Mouse (Mus musculus) stomach, embryonic 15.5 days (tissue): ENCODE data around the gene Gtf3c4. TPM values are rescaled to one million over a fixed set of nuclear protein-coding genes. Genes with fewer than 3 reads are reported as not detected.

Source experiments
- ATAC-seq: fragments of 200-750 bp; cut with Nextera tagmentation; 2 replicates; pipeline ENCODE4 v1.8.0; 2017; ENCODE audit warnings: low read depth, moderate number of reproducible peaks, moderate TSS enrichment; ENCODE audit not compliant: insufficient read depth, low FRiP score
- H3K27ac ChIP-seq: fragments of 300-500 bp; sonication (generic); 2 replicates; pipeline ENCODE4 v1.5.1; 2015; ENCODE audit warnings: mild to moderate bottlenecking, inconsistent platforms
- H3K27me3 ChIP-seq: fragments of 300-500 bp; sonication (generic); replicated peaks from 2 replicates; pipeline ENCODE4 v1.6.1; 2015; ENCODE audit warnings: inconsistent platforms
- H3K36me3 ChIP-seq: fragments of 300-500 bp; sonication (generic); 2 replicates; pipeline ENCODE4 v1.6.1; 2015; ENCODE audit warnings: inconsistent platforms
- H3K4me1 ChIP-seq: fragments of 300-500 bp; sonication (generic); 2 replicates; pipeline ENCODE4 v1.6.1; 2015; ENCODE audit warnings: inconsistent platforms
- H3K4me2 ChIP-seq: fragments of 300-500 bp; sonication (generic); 2 replicates; pipeline ENCODE4 v1.6.1; 2015; ENCODE audit warnings: mild to moderate bottlenecking, inconsistent platforms
- H3K4me3 ChIP-seq: fragments of 300-500 bp; sonication (generic); replicated peaks from 2 replicates; pipeline ENCODE4 v1.5.1; 2015; ENCODE audit warnings: inconsistent platforms
- H3K9ac ChIP-seq: fragments of 300-500 bp; sonication (generic); 2 replicates; pipeline ENCODE4 v1.6.1; 2015; ENCODE audit warnings: inconsistent platforms
- H3K9me3 ChIP-seq: fragments of 300-500 bp; sonication (generic); 2 replicates; pipeline ENCODE4 v1.6.1; 2016; ENCODE audit warnings: inconsistent platforms
- WGBS: fragments of 180-500 bp; shearing (Covaris S2); methylation state at CpG from one replicate; pipeline ENCODE4 v1.1.7; 2015; 5-methylcytosine and 5-hydroxymethylcytosine counted together
- polyA plus RNA-seq: library from polyadenylated mRNA; unstranded; fragments of >200 nt; fragmentation: Nextera tagmentation; extraction: Ambion mirVana; gene quantifications from 2 replicates; pipeline ENCODE4 v1.2.1, GENCODE M21; 2015

Gene Gtf3c4
- 12.0 and 12.5 TPM in 2 replicates for polyA plus RNA-seq

GRCm38 (mm10) chr2:28840222-28840951 is at the start of gene Gtf3c4, which contains the start of gene Ddx31:
Gene Gtf3c4 (minus strand): TSS chr2:28840360.
Gene Ddx31 (plus strand): TSS chr2:28840406.
- peaks cover 26% of the 10 kb centered on the region for H3K4me1 ChIP-seq
- H3K36me3 ChIP-seq, result peaks cover 2% of the 10 kb centered on the region; the same call in 1 of the 2 replicates
- H3K9ac ChIP-seq, result peak within 1 kb of the TSS; percentile 85
- H3K4me2 ChIP-seq, result peak within 1 kb of the TSS; percentile 87
- peak; percentile 93 for ATAC-seq
- WGBS, result 0% methylated on average over 63 of the region's 63 CpGs
- no peaks in the 10 kb centered on the region for H3K9me3 ChIP-seq
- peak within 1 kb of the TSS; percentile 94 for H3K27ac ChIP-seq
- no peaks in the 10 kb centered on the region for H3K27me3 ChIP-seq
- H3K4me3 ChIP-seq, result peak within 1 kb of the TSS; percentile 77

- Histone ChIP-seq H3K36me3 (peaks cover 3% of the 10 kb centered on the region; the same call in 1 of the 2 replicates), H3K4me2 (no peak overlapping the region), H3K4me1 (0 out of 2 replicates have a peak, but pooled peaks cover 3% of the 10 kb centered on the region), H3K9ac (no peak overlapping the region), H3K4me3 (no peak overlapping the region), H3K9me3 (no peaks in the 10 kb centered on the region), H3K27me3 (no peaks in the 10 kb centered on the region), H3K27ac (no peak overlapping the region)
- WGBS, result 29% methylated on average over 4 of the region's 4 CpGs
- ATAC-seq, result no peak
These were observed 44.8 kb upstream of the Gtf3c4 start for GRCm38 (mm10) chr2:28884914-28885313.

GRCm38 (mm10) chr2:28882826-28883485 is 42.8 kb upstream of the Gtf3c4 start:
- ATAC-seq, result no peak
- Histone ChIP-seq H3K4me3 (no peak overlapping the region), H3K4me2 (no peak overlapping the region), H3K9ac (no peak overlapping the region), H3K36me3 (peaks cover 1% of the 10 kb centered on the region; the same call in 1 of the 2 replicates), H3K9me3 (no peaks in the 10 kb centered on the region), H3K27me3 (no peaks in the 10 kb centered on the region), H3K27ac (no peak overlapping the region), H3K4me1 (0 out of 2 replicates have a peak, but pooled peaks cover 3% of the 10 kb centered on the region)
- 68% methylated on average over 6 of the region's 6 CpGs for WGBS

- WGBS, result 80% methylated on average over 3 of the region's 3 CpGs
- no peak overlapping the region for H3K4me3 ChIP-seq
- H3K9me3 ChIP-seq, result no peaks in the 10 kb centered on the region
- no peaks in the 10 kb centered on the region for H3K27me3 ChIP-seq
- no peak overlapping the region for H3K4me2 ChIP-seq
- 0 out of 2 replicates have a peak, but pooled peaks cover 3% of the 10 kb centered on the region for H3K4me1 ChIP-seq
- ATAC-seq, result no peak
- no peak overlapping the region for H3K9ac ChIP-seq
- H3K36me3 ChIP-seq, result 0 out of 2 replicates have a peak, but pooled peaks cover 5% of the 10 kb centered on the region
- no peak overlapping the region for H3K27ac ChIP-seq
These were observed 41.9 kb upstream of the Gtf3c4 start for GRCm38 (mm10) chr2:28882047-28882446.

- H3K4me2 ChIP-seq, result no peak overlapping the region
These were observed 41.1 kb upstream of the Gtf3c4 start for GRCm38 (mm10) chr2:28881275-28881674.

GRCm38 (mm10) chr2:28875554-28875953 is 35.4 kb upstream of the Gtf3c4 start:
- H3K9me3 ChIP-seq, result no peaks in the 10 kb centered on the region
- ATAC-seq, result no peak
- WGBS, result 85% methylated on average over 11 of the region's 11 CpGs
- H3K27ac ChIP-seq, result no peak overlapping the region
- H3K27me3 ChIP-seq, result no peaks in the 10 kb centered on the region
- H3K9ac ChIP-seq, result no peak overlapping the region
- H3K4me2 ChIP-seq, result no peak overlapping the region
- no peaks in the 10 kb centered on the region for H3K4me1 ChIP-seq
- no peak overlapping the region for H3K4me3 ChIP-seq
- H3K36me3 ChIP-seq, result peaks cover 16% of the 10 kb centered on the region; the same call in 1 of the 2 replicates

More at GRCm38 (mm10) chr2:28881275-28881674, 41.1 kb upstream of the Gtf3c4 start:
- ATAC-seq, result no peak
- Histone ChIP-seq H3K4me3 (no peak overlapping the region), H3K4me1 (0 out of 2 replicates have a peak, but pooled peaks cover 3% of the 10 kb centered on the region), H3K9ac (no peak overlapping the region), H3K27ac (no peak overlapping the region), H3K9me3 (no peaks in the 10 kb centered on the region), H3K36me3 (peaks cover 10% of the 10 kb centered on the region; the same call in 1 of the 2 replicates), H3K27me3 (no peaks in the 10 kb centered on the region)
- WGBS, result 91% methylated on average over 3 of the region's 3 CpGs

- Histone ChIP-seq H3K4me2 (no peak overlapping the region), H3K4me1 (no peaks in the 10 kb centered on the region), H3K27ac (no peak overlapping the region), H3K27me3 (no peaks in the 10 kb centered on the region), H3K9ac (no peak overlapping the region), H3K9me3 (no peaks in the 10 kb centered on the region), H3K36me3 (peaks cover 22% of the 10 kb centered on the region), H3K4me3 (no peak overlapping the region)
- 62% methylated on average over 7 of the region's 7 CpGs for WGBS
- ATAC-seq, result no peak
These were observed 27.3 kb upstream of the Gtf3c4 start for GRCm38 (mm10) chr2:28867495-28867894.

GRCm38 (mm10) chr2:28863857-28864256 is 23.7 kb upstream of the Gtf3c4 start:
- peaks cover 43% of the 10 kb centered on the region for H3K36me3 ChIP-seq
- no peak overlapping the region for H3K4me2 ChIP-seq
- no peak overlapping the region for H3K4me3 ChIP-seq
- ATAC-seq, result no peak
- no peaks in the 10 kb centered on the region for H3K4me1 ChIP-seq
- no peak overlapping the region for H3K27ac ChIP-seq
- no peaks in the 10 kb centered on the region for H3K27me3 ChIP-seq
- no peaks in the 10 kb centered on the region for H3K9me3 ChIP-seq
- no peak overlapping the region for H3K9ac ChIP-seq

GRCm38 (mm10) chr2:28860678-28861423 is 20.7 kb upstream of the Gtf3c4 start:
- Histone ChIP-seq H3K27ac (no peak overlapping the region), H3K36me3 (peaks cover 38% of the 10 kb centered on the region), H3K9me3 (no peaks in the 10 kb centered on the region), H3K4me3 (no peak overlapping the region), H3K4me1 (no peaks in the 10 kb centered on the region), H3K9ac (no peak overlapping the region), H3K27me3 (no peaks in the 10 kb centered on the region), H3K4me2 (no peak overlapping the region)
- WGBS, result 91% methylated on average over 8 of the region's 8 CpGs
- ATAC-seq, result no peak

- Histone ChIP-seq H3K4me3 (no peak overlapping the region), H3K4me1 (no peaks in the 10 kb centered on the region), H3K4me2 (no peak overlapping the region), H3K9ac (no peak overlapping the region), H3K27me3 (no peaks in the 10 kb centered on the region), H3K36me3 (peaks cover 37% of the 10 kb centered on the region), H3K9me3 (no peaks in the 10 kb centered on the region), H3K27ac (no peak overlapping the region)
- WGBS, result 88% methylated on average over 4 of the region's 4 CpGs
- ATAC-seq, result no peak
These were observed 19.1 kb upstream of the Gtf3c4 start for GRCm38 (mm10) chr2:28859303-28859702.

GRCm38 (mm10) chr2:28855773-28856172 is 15.6 kb upstream of the Gtf3c4 start:
- H3K36me3 ChIP-seq, result peaks cover 22% of the 10 kb centered on the region
- ATAC-seq, result no peak

More at GRCm38 (mm10) chr2:28855773-28856172, 15.6 kb upstream of the Gtf3c4 start:
- H3K4me2 ChIP-seq, result no peak overlapping the region
- H3K27me3 ChIP-seq, result no peaks in the 10 kb centered on the region
- H3K4me1 ChIP-seq, result no peaks in the 10 kb centered on the region
- WGBS, result 91% methylated on average over 2 of the region's 2 CpGs
- no peak overlapping the region for H3K4me3 ChIP-seq
- no peak overlapping the region for H3K27ac ChIP-seq
- H3K9ac ChIP-seq, result no peak overlapping the region
- H3K9me3 ChIP-seq, result no peaks in the 10 kb centered on the region
